Mouse (Mus musculus) lung, postnatal 0 days (tissue): ENCODE data around the gene Paf1.

Experiments used
- CTCF ChIP-seq: IDR thresholded peaks from 2 replicates; pipeline ENCODE4 v1.5.1; 2016; ENCODE audit warnings: antibody characterized with exemption, mild to moderate bottlenecking
- EP300 ChIP-seq: IDR thresholded peaks from 2 replicates; pipeline ENCODE4 v1.6.1; 2016; ENCODE audit warnings: antibody characterized with exemption, mild to moderate bottlenecking, control low read depth

DNA sequence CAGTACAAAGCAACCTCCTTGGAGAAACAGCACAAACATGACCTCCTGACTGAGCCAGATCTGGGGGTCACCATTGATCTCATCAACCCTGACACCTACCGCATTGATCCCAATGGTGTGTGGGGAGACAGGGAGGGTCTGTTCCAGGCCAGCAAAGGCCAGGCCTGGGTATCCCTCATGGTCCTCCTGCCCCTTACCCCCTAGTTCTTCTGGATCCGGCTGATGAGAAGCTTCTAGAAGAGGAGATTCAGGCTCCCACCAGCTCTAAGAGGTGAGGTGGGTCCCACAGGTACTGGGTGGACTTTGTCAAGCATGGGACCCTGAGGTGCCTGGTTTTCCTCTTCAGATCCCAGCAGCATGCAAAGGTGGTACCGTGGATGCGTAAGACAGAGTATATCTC is 2.7 kb downstream of the Paf1 start:
- TF ChIP-seq CTCF (no peak), EP300 (no peak)
